Mouse (Mus musculus) layer of hippocampus, postnatal 10 days (tissue): Measurements from ENCODE around the gene Krt90. TPM values are rescaled to one million over a fixed set of nuclear protein-coding genes. Genes with fewer than 3 reads are reported as not detected.

Experiments used
- DNase-seq, 2 experiments: peaks; one replicate each; pipeline ENCODE4 v3.0.0; 2021; ENCODE audit warnings: low spot score in 2 of 2
- long read RNA-seq: library from polyadenylated mRNA; stranded (forward); transcript quantifications from one replicate; pipeline ENCODE4 v2.0.0, GENCODE M21; 2023
- total RNA-seq, 2 experiments: library from RNA; stranded (reverse); gene quantifications; 2 replicates each; pipeline ENCODE4 v1.2.3; 2021

Krt90 gene
- total RNA-seq = under 1 TPM in 1 of 2 experiments, not detected in 1; 0.25 TPM
- long read RNA-seq = 0 reads

DNA sequence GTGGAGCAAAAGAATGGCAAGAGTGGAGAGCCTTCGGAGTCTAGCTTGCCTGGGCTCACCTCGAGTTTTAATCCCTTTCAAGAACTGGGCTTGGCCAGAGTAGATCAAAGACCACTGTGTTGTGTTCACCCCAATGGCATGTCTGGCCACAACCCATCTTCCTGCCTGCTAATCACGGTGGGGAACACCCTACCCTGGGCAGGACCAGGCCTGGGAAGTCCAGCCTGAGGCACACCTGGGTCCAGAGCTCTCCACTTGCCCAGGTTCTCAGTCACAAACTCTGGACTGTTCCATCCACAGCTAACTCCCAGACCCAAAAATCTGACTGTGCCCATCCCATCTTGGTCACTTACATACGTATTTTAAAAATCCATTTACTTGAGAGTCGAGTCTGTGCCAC, at the start of gene Krt90:
Gene Krt90 (minus strand): TSS at position 101 of the 400 bp plus-strand sequence.
- no peak for DNase-seq

- no peak for DNase-seq
These were observed 36.4 kb upstream of the Krt90 start for GRCm38 (mm10) chr15:101599123-101599522.

DNA sequence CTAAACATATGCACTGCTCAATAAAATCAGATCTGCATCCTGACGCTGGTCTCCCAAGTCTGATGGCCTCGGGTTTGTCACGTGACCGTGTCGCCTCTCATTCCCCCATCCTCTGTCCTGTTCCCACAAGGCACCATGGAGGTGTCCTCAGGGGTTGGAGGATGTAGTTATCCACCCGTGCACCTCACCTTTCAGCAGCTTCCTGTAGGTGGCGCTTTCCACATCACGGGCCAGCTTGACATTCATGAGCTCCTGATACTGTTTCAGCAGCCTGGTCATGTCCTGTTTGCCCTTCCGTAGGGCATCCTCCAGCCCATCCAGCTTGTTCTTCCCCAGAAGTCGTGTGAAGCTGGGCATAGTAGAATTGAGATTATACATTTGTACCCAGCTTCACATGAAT, 25.5 kb upstream of the Krt90 start:
- no peak for DNase-seq

DNA sequence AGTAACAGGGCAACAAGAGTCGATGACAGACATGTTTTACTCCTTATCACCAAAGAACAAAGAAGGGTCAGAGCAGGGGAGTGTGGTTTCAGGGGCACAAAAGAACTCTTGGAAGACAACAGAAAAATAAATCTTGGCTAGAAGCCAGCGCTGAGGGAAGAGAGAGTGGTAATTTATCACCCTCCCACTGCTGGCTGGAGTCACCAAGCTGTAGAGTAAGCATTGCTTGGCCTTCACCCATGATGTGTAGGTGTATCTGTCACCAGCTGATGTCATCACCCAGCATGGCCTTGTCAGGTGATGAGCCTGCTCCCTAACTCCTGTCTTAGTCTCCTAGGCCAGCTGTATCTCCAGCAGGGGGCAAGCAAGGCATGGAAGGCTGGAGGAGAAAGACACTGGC, 21.7 kb upstream of the Krt90 start:
- no peak for DNase-seq

DNA sequence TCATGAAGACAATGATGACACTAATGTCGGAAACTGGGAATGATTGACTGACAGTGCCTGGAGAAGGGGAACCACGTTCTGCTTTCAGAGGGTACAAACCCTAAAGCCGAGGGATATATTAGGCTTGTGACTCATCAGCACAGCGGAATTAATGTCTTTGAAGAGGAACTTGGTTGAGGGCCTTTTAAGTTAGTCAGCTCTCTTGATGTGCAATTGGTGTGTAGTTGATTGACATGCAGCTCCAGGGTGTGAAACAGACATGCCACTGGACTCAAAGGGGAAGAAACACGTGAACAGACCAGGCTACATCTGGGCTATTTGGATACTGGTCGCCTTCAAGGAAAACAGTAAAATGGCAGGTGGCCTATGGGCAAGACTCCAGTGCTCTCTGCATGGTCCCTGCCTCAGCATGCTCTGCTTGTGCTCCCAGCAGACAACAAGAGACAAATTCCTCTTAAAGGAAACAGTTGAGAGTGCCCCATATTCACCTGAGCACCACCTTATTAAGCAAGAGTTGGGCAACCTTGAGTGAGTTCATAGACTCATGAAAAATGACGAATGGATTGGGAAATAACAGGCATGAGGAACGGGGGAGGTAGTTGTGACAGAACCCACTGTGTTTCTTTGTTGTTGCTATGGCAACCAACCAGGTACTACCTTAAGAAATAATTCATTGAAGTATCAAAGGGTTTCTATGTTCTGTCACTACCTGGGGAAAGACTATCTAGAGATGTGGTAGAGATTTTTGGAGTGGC, 20.6 kb upstream of the Krt90 start:
- no peak for DNase-seq

- DNase-seq = no peak
These were observed 19.0 kb upstream of the Krt90 start for GRCm38 (mm10) chr15:101581701-101582100.

DNA sequence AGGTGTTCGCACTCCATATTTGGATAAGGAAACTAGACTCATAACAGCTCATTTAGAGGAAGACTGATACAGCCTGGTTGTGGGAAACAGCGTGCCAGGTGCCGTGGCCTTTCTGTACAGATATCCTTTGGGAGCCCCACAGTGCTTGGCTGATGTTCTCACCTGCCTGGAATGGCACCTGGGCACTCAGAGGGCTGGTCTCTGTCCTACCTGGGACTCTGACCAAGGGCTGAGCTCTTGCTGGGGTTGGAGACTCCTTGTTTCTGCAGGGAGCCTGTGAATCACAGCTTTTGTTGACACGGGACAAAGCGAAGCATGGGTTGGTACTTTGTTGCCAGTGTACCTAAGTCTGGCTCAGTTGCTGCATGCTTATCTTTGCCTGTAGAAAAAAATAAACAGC, 12.8 kb upstream of the Krt90 start:
- DNase-seq = no peak

GRCm38 (mm10) chr15:101573796-101574345, 11.1 kb upstream of the Krt90 start, which contains the start of gene Krt75:
Gene Krt75 (minus strand): TSS chr15:101573904.
- DNase-seq = no peak

GRCm38 (mm10) chr15:101567780-101568179, 5.0 kb upstream of the Krt90 start:
- DNase-seq = no peak

- DNase-seq = peak; percentile 37 to 56
These were observed 4.6 kb downstream of the Krt90 start for GRCm38 (mm10) chr15:101558034-101558646.

GRCm38 (mm10) chr15:101553169-101553568, 9.6 kb downstream of the Krt90 start:
- peak; percentile 34 to 35 for DNase-seq

GRCm38 (mm10) chr15:101552188-101552587, 10.6 kb downstream of the Krt90 start:
- DNase-seq = no peak

- no peak for DNase-seq
These were observed 12.2 kb downstream of the Krt90 start, which contains the start of gene Krt82 for GRCm38 (mm10) chr15:101550567-101550966. Gene Krt82 (minus strand): TSS chr15:101550667.

DNA sequence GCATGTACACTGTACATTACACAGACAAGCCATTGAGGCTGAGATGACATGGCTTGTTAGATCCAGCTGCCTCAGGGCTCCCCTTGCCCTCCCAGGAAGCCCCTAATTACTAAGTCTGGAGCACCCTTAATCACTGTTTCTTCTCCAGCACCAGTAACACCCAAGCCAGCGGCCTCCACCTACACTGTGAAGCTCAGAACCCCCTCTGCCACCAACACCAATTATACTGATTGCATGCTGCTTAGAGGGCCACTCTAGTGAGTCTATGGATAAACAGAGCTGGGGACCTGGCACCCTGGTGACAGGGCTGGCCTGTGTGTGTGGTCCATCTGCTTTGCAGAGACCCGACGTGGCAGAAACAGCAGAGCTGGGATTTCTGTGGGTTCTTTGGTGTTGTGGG, 18.3 kb downstream of the Krt90 start:
- no peak for DNase-seq

DNA sequence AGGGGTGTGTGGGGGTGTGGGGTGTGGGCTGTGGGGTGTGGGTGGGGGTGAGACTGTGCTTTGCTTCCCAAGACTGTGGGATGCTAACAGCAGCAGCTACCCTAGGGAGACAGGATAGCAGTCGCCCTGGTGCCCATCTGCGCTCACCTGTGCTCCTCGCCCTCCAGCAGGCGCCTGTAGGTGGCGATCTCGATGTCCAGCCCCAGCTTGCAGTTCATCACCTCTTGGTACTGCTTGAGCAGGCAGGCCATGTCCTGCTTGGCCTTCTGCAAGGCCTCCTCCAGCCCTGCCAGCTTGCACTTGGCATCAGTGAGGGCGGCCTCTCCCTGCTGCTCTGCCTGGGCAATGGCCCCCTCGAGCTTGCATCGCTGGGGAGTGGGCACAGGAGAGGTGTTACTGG, 20.2 kb downstream of the Krt90 start:
- DNase-seq = no peak

GRCm38 (mm10) chr15:101538580-101538900, 24.2 kb downstream of the Krt90 start:
- no peak for DNase-seq

DNA sequence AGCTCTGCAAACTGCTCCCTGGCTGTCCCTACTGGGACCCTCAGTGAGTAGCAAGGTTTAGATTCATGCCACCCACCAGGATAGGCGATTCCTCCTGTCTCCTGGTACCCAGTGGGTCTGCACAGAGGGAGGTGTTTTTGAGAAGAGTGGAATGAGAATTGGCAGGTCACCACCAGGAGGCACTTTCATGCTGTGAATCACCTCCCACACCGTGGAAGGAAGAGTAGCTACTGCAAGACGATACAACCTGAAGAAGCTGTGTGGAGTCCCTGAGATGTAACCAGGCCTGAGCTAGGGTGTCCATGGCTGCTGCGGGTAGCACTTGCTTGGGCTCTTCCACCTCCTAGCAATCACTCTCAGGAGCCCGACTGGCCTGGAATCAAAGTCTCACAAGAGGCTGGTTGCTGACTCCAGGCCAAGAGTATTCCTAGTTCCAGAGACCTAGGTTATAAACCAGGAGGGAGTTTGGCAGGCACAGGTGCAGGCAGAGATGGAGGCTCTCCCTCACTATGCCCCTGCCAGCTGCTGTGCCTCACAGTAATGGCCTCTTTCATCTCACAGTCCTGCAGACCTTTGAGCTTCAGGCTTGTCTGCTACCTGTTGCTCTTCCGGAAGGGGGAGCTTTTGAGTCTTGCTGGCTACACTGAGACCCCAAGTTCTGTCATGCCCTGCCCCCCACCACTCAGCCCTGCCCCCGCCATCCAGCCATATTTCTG, 24.7 kb downstream of the Krt90 start:
- no peak for DNase-seq

DNA sequence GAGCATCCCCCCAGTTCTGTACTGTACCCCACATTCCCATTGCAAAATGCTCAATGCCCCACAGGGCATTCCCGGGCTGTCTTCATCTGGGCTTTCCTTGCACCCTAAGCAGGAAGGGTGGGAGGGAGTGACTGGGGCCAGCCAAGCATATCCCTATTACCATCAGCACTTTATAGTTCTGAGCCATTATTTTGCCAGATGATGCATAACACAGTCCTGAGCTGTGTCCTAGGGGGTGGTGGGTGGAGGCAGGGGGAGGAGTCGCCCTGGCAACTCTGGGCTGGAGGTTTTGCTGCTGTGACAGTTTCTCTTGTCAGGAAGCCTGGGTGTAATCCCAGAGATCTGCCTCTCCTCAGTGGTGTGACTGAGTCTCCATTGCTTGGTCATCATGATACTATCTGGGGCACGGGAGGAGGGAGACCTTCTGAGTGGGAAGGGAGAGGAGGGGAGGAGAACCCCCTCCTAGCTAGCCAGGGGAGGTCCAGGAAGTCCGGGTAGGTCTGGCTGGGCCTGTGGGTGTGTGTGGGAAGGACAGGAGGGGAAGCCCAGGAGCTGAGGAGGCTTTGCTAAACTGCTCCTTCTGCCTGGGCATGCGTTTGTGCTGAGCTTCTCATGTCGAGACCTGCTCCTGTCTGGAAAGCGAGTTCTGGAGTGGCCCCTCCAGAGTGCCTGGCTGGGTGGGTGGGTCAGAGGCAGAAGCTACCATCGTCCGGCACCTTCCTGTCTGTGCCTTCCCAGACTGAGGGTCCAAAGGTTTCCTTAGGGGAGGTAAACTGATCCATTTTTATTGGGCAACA, 26.5 kb downstream of the Krt90 start:
- DNase-seq = no peak

DNA sequence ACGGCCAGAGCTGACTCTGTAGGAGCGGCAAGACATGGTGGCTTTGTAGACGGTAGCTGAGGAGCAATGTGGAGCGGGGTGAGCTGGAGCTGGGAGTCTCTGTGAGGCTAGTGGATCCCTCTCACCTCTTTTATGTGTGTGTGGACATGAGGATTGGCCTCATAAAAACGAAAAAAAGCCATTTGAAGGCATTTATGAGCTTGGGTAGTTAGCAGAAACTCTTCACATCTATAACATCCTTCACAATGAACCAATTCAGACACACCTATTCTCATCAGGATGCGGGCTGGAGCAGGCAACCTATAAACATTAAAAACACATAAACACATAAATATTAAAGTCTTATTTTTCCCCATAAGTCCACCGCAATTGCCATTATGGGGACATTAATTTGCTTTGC, 30.0 kb downstream of the Krt90 start, which contains the start of gene Krt84:
Gene Krt84 (minus strand): TSS at position 101 of the 400 bp plus-strand sequence.
- DNase-seq = no peak

GRCm38 (mm10) chr15:101522556-101523232, 40.1 kb downstream of the Krt90 start:
- DNase-seq = no peak
